Mouse (Mus musculus): Measurements from ENCODE around the gene Trmt5. TPM values are rescaled to one million over a fixed set of nuclear protein-coding genes. Genes with fewer than 3 reads are reported as not detected.

Gene Trmt5
- polyA plus RNA-seq, 1 experiment from 2014 or later, result 19.9 TPM

- WGBS, result 91% methylated on average over 1 of the region's 1 CpGs
Measured at GRCm38 (mm10) chr12:73324742-73325141, 38.2 kb upstream of the Trmt5 start.

GRCm38 (mm10) chr12:73324180-73324586, 37.7 kb upstream of the Trmt5 start:
- Histone ChIP-seq H3K4me3 (ENCODE audit: low read depth, low read length) (no peak overlapping the region), H3K4me1 (replicated peaks; ENCODE audit: control insufficient read depth, insufficient read depth, low read length) (no peaks in the 10 kb centered on the region), H3K36me3 (ENCODE audit: control insufficient read depth, insufficient read depth, low read length) (no peaks in the 10 kb centered on the region), H3K9me3 (ENCODE audit: control insufficient read depth, low read length) (no peaks in the 10 kb centered on the region), H3K27ac (ENCODE audit: low read depth) (no peak overlapping the region), H3K27me3 (replicated peaks; ENCODE audit: control insufficient read depth, insufficient read depth, low read length) (no peaks in the 10 kb centered on the region), H3K9ac (ENCODE audit: low read length) (no peak overlapping the region), H3K4me2 (ENCODE audit: low read length) (no peak overlapping the region)
- no peak for DNase-seq (ENCODE audit: low spot score)
- no peak for ATAC-seq (replicated peaks; ENCODE audit: low FRiP score, low TSS enrichment, low read depth)
- 90% methylated on average over 8 of the region's 8 CpGs for WGBS

More at GRCm38 (mm10) chr12:73324742-73325141, 38.2 kb upstream of the Trmt5 start:
- H3K9ac ChIP-seq (ENCODE audit: low read length), result no peak overlapping the region
- H3K27me3 ChIP-seq (replicated peaks; ENCODE audit: control insufficient read depth, insufficient read depth, low read length), result no peaks in the 10 kb centered on the region
- DNase-seq (ENCODE audit: low spot score), result no peak
- H3K4me2 ChIP-seq (ENCODE audit: low read length), result no peak overlapping the region
- no peaks in the 10 kb centered on the region for H3K9me3 ChIP-seq (ENCODE audit: control insufficient read depth, low read length)
- H3K36me3 ChIP-seq (ENCODE audit: control insufficient read depth, insufficient read depth, low read length), result no peaks in the 10 kb centered on the region
- no peak for ATAC-seq (replicated peaks; ENCODE audit: low FRiP score, low TSS enrichment, low read depth)
- no peak overlapping the region for H3K27ac ChIP-seq (ENCODE audit: low read depth)
- H3K4me3 ChIP-seq (ENCODE audit: low read depth, low read length), result no peak overlapping the region
- H3K4me1 ChIP-seq (replicated peaks; ENCODE audit: control insufficient read depth, insufficient read depth, low read length), result no peaks in the 10 kb centered on the region

GRCm38 (mm10) chr12:73317706-73318686, 31.5 kb upstream of the Trmt5 start:
- H3K36me3 ChIP-seq (ENCODE audit: control insufficient read depth, insufficient read depth, low read length), result no peaks in the 10 kb centered on the region
- no peaks in the 10 kb centered on the region for H3K4me1 ChIP-seq (replicated peaks; ENCODE audit: control insufficient read depth, insufficient read depth, low read length)
- ATAC-seq (replicated peaks; ENCODE audit: low FRiP score, low TSS enrichment, low read depth) (no peak), DNase-seq (ENCODE audit: low spot score) (no peak)
- H3K27ac ChIP-seq (ENCODE audit: low read depth), result no peak overlapping the region
- WGBS, result 87% methylated on average over 7 of the region's 7 CpGs
- H3K9ac ChIP-seq (ENCODE audit: low read length), result no peak overlapping the region
- no peaks in the 10 kb centered on the region for H3K27me3 ChIP-seq (replicated peaks; ENCODE audit: control insufficient read depth, insufficient read depth, low read length)
- H3K4me3 ChIP-seq (ENCODE audit: low read depth, low read length), result no peak overlapping the region
- no peak overlapping the region for H3K4me2 ChIP-seq (ENCODE audit: low read length)
- H3K9me3 ChIP-seq (ENCODE audit: control insufficient read depth, low read length), result no peaks in the 10 kb centered on the region

GRCm38 (mm10) chr12:73308711-73309110, 22.2 kb upstream of the Trmt5 start:
- Histone ChIP-seq H3K4me2 (ENCODE audit: low read length) (no peak overlapping the region), H3K9me3 (ENCODE audit: control insufficient read depth, low read length) (no peaks in the 10 kb centered on the region), H3K4me3 (ENCODE audit: low read depth, low read length) (no peak overlapping the region), H3K27me3 (replicated peaks; ENCODE audit: control insufficient read depth, insufficient read depth, low read length) (no peaks in the 10 kb centered on the region), H3K27ac (ENCODE audit: low read depth) (no peak overlapping the region), H3K36me3 (ENCODE audit: control insufficient read depth, insufficient read depth, low read length) (no peaks in the 10 kb centered on the region), H3K4me1 (replicated peaks; ENCODE audit: control insufficient read depth, insufficient read depth, low read length) (no peaks in the 10 kb centered on the region), H3K9ac (ENCODE audit: low read length) (no peak overlapping the region)
- WGBS, result 69% methylated on average over 2 of the region's 2 CpGs
- DNase-seq (ENCODE audit: low spot score) (no peak), ATAC-seq (replicated peaks; ENCODE audit: low FRiP score, low TSS enrichment, low read depth) (no peak)

DNA sequence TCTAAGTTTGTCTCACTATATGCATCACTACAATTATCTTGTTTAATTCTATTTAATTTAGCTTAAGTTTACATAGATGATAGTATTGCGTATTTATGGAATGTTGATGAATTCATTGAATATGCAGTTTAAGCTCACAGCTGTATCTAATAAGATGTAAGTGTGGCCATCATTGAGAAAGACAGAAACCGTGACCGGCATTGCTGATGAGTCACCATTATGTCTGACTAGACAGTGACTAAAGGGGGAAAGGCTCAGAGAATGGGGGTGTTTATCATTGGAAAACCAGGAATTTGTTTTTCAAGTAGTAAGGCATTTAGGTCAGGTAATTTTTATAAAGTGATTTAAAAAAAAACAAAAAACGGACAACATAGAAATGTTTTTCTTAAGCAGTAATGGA, 21.2 kb upstream of the Trmt5 start:
- no peak overlapping the region for H3K27ac ChIP-seq (ENCODE audit: low read depth)
- H3K36me3 ChIP-seq (ENCODE audit: control insufficient read depth, insufficient read depth, low read length), result no peaks in the 10 kb centered on the region
- no peak overlapping the region for H3K9ac ChIP-seq (ENCODE audit: low read length)
- H3K4me3 ChIP-seq (ENCODE audit: low read depth, low read length), result no peak overlapping the region
- H3K4me2 ChIP-seq (ENCODE audit: low read length), result no peak overlapping the region
- no peaks in the 10 kb centered on the region for H3K27me3 ChIP-seq (replicated peaks; ENCODE audit: control insufficient read depth, insufficient read depth, low read length)
- no peaks in the 10 kb centered on the region for H3K4me1 ChIP-seq (replicated peaks; ENCODE audit: control insufficient read depth, insufficient read depth, low read length)
- no peak for DNase-seq (ENCODE audit: low spot score)
- 91% methylated on average over 4 of the region's 4 CpGs for WGBS
- no peaks in the 10 kb centered on the region for H3K9me3 ChIP-seq (ENCODE audit: control insufficient read depth, low read length)
- ATAC-seq (replicated peaks; ENCODE audit: low FRiP score, low TSS enrichment, low read depth), result no peak

- ATAC-seq (replicated peaks; ENCODE audit: low FRiP score, low TSS enrichment, low read depth) (no peak), DNase-seq (ENCODE audit: low spot score) (no peak)
- no peaks in the 10 kb centered on the region for H3K36me3 ChIP-seq (ENCODE audit: control insufficient read depth, insufficient read depth, low read length)
- no peaks in the 10 kb centered on the region for H3K4me1 ChIP-seq (replicated peaks; ENCODE audit: control insufficient read depth, insufficient read depth, low read length)
- no peak overlapping the region for H3K4me2 ChIP-seq (ENCODE audit: low read length)
- 67% methylated on average over 4 of the region's 4 CpGs for WGBS
- no peak overlapping the region for H3K9ac ChIP-seq (ENCODE audit: low read length)
- no peaks in the 10 kb centered on the region for H3K27me3 ChIP-seq (replicated peaks; ENCODE audit: control insufficient read depth, insufficient read depth, low read length)
- no peak overlapping the region for H3K4me3 ChIP-seq (ENCODE audit: low read depth, low read length)
- no peak overlapping the region for H3K27ac ChIP-seq (ENCODE audit: low read depth)
- H3K9me3 ChIP-seq (ENCODE audit: control insufficient read depth, low read length), result no peaks in the 10 kb centered on the region
Measured at GRCm38 (mm10) chr12:73304636-73305035, 18.1 kb upstream of the Trmt5 start.

GRCm38 (mm10) chr12:73300531-73300930, 14.0 kb upstream of the Trmt5 start:
- H3K4me1 ChIP-seq (replicated peaks; ENCODE audit: control insufficient read depth, insufficient read depth, low read length), result peaks cover 3% of the 10 kb centered on the region

DNA sequence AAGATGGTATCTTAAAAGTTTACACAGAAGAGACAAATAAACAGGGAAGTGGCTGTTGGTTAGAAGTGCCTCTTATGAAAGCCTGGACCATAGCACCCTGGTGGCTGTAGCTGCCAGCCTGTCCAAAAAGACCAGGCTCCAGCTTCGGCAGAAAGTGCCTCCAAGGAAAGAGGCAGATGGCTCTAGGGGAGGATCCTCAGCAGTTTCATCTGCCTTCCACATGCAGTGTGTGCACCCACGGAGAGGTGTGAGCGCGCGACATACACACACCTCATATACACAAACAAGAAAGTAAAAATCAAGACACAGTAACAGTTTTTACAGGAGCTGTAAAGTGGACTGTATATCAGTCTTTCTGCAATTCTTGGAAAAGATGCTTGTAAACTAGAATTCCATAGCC, 12.1 kb upstream of the Trmt5 start:
- ATAC-seq (replicated peaks; ENCODE audit: low FRiP score, low TSS enrichment, low read depth), result no peak
- no peak overlapping the region for H3K4me3 ChIP-seq (ENCODE audit: low read depth, low read length)
- 90% methylated on average over 5 of the region's 5 CpGs for WGBS
- no peaks in the 10 kb centered on the region for H3K36me3 ChIP-seq (ENCODE audit: control insufficient read depth, insufficient read depth, low read length)
- no peak overlapping the region for H3K9ac ChIP-seq (ENCODE audit: low read length)
- no peak for DNase-seq (ENCODE audit: low spot score)
- H3K4me2 ChIP-seq (ENCODE audit: low read length), result no peak overlapping the region
- H3K4me1 ChIP-seq (replicated peaks; ENCODE audit: control insufficient read depth, insufficient read depth, low read length), result peaks cover 10% of the 10 kb centered on the region
- H3K9me3 ChIP-seq (ENCODE audit: control insufficient read depth, low read length), result no peaks in the 10 kb centered on the region
- no peaks in the 10 kb centered on the region for H3K27me3 ChIP-seq (replicated peaks; ENCODE audit: control insufficient read depth, insufficient read depth, low read length)
- H3K27ac ChIP-seq (ENCODE audit: low read depth), result no peak overlapping the region

More at GRCm38 (mm10) chr12:73300531-73300930, 14.0 kb upstream of the Trmt5 start:
- 89% methylated on average over 2 of the region's 2 CpGs for WGBS
- Histone ChIP-seq H3K27me3 (replicated peaks; ENCODE audit: control insufficient read depth, insufficient read depth, low read length) (no peaks in the 10 kb centered on the region), H3K9me3 (ENCODE audit: control insufficient read depth, low read length) (no peaks in the 10 kb centered on the region), H3K4me3 (ENCODE audit: low read depth, low read length) (no peak overlapping the region), H3K4me2 (ENCODE audit: low read length) (no peak overlapping the region), H3K27ac (ENCODE audit: low read depth) (no peak overlapping the region), H3K36me3 (ENCODE audit: control insufficient read depth, insufficient read depth, low read length) (no peaks in the 10 kb centered on the region), H3K9ac (ENCODE audit: low read length) (no peak overlapping the region)
- ATAC-seq (replicated peaks; ENCODE audit: low FRiP score, low TSS enrichment, low read depth) (no peak), DNase-seq (ENCODE audit: low spot score) (no peak)

Measured in intestine, embryonic 14.5 days (tissue).